Mouse (Mus musculus): ENCODE measurements around the gene Sema3b.

GRCm38 (mm10) chr9:107650225-107650624 is 41.2 kb upstream of the Sema3b start:
- TF ChIP-seq CTCF (IDR thresholded peaks at IDR 0.05; ENCODE audit: borderline replicate concordance, insufficient read depth, low read depth, low read length) (no peak), POLR2A (IDR thresholded peaks at IDR 0.05; ENCODE audit: borderline replicate concordance, insufficient read depth, low read length) (no peak)
